Mouse (Mus musculus) kidney, embryonic 16.5 days (tissue): ENCODE results near the gene Olfr1471. TPM values are rescaled to one million over a fixed set of nuclear protein-coding genes. Genes with fewer than 3 reads are reported as not detected.
"Not testable (repeated sequence)": the region's sequence is repeated elsewhere in the genome, so short reads cannot be mapped to it uniquely, and the experiment has no call there.

Experiments used
- ATAC-seq: fragments of 200-750 bp; cut with Nextera tagmentation; 2 replicates; pipeline ENCODE4 v1.8.0; 2017; ENCODE audit warnings: moderate TSS enrichment; ENCODE audit not compliant: low FRiP score, low TSS enrichment
- H3K27ac ChIP-seq: fragments of 300-500 bp; sonication (generic); 2 replicates; pipeline ENCODE4 v1.5.1; 2014; ENCODE audit warnings: low read length
- H3K27me3 ChIP-seq: fragments of 300-500 bp; sonication (generic); 2 replicates; pipeline ENCODE4 v1.6.1; 2014; ENCODE audit warnings: low read length, control low read depth, mixed read lengths; ENCODE audit not compliant: insufficient read depth
- H3K36me3 ChIP-seq: fragments of 300-500 bp; sonication (generic); 2 replicates; pipeline ENCODE4 v1.6.1; 2014; ENCODE audit warnings: low read length, control low read depth, mixed read lengths; ENCODE audit not compliant: insufficient read depth
- H3K4me1 ChIP-seq: fragments of 300-500 bp; sonication (generic); 2 replicates; pipeline ENCODE4 v1.6.1; 2014; ENCODE audit warnings: low read length, control low read depth, mixed read lengths; ENCODE audit not compliant: insufficient read depth
- H3K4me2 ChIP-seq: fragments of 300-500 bp; sonication (generic); replicated peaks from 2 replicates; pipeline ENCODE4 v1.6.1; 2014; ENCODE audit warnings: low read depth, low read length
- H3K4me3 ChIP-seq: fragments of 300-500 bp; sonication (generic); 2 replicates; pipeline ENCODE4 v1.5.1; 2014; ENCODE audit warnings: mild to moderate bottlenecking, low read length
- H3K9ac ChIP-seq: fragments of 300-500 bp; sonication (generic); replicated peaks from 2 replicates; pipeline ENCODE4 v1.6.1; 2014; ENCODE audit warnings: low read length
- H3K9me3 ChIP-seq: fragments of 300-500 bp; sonication (generic); 2 replicates; pipeline ENCODE4 v1.6.1; 2016; ENCODE audit warnings: low read length, control low read depth
- WGBS: fragments of 180-500 bp; shearing (Covaris S2); extraction: QIAGEN DNeasy Blood & Tissue Kit; methylation state at CpG from one replicate; pipeline ENCODE4 v1.1.7; 2014; 5-methylcytosine and 5-hydroxymethylcytosine counted together
- polyA plus RNA-seq: library from polyadenylated mRNA; unstranded; fragments of >200 nt; fragmentation: Nextera tagmentation; extraction: Ambion mirVana; gene quantifications from 2 replicates; pipeline ENCODE4 v1.2.1, GENCODE M21; 2015

Gene Olfr1471
- not detected in 2 replicates for polyA plus RNA-seq

DNA sequence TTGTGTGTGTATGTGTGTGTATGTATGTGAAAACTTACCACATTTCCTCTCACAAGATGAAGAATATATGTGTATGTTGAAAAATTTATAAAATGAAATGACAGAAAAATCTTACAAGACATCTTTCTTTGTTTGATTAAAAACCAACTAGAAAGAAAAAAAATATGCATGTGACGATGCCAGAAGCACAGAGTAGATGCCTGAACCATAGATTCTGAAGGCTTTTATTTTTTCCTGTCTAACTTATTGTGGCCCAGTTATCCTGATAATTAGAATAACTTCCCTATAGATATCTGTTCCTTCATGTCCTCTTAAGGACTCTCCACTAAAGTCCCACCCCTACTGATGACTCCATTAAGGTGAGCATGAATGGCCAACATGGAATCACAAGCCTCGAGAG is at the start of gene Olfr1471:
Gene Olfr1471 (plus strand): TSS at position 301 of the 400 bp plus-strand sequence.
- WGBS, result 69% methylated on average over 2 of the region's 2 CpGs
- H3K4me2 ChIP-seq, H3K4me3 ChIP-seq, H3K4me1 ChIP-seq, H3K9ac ChIP-seq, H3K27ac ChIP-seq, H3K36me3 ChIP-seq, ATAC-seq, H3K9me3 ChIP-seq, H3K27me3 ChIP-seq: not testable (repeated sequence)

- H3K27me3 ChIP-seq, result no peaks in the 10 kb centered on the region
- ATAC-seq, result no peak
Observed at GRCm38 (mm10) chr19:13407549-13407948, 35.7 kb upstream of the Olfr1471 start, which contains the start of gene Olfr1469. Olfr1469 (plus strand) TSS chr19:13407849.

DNA sequence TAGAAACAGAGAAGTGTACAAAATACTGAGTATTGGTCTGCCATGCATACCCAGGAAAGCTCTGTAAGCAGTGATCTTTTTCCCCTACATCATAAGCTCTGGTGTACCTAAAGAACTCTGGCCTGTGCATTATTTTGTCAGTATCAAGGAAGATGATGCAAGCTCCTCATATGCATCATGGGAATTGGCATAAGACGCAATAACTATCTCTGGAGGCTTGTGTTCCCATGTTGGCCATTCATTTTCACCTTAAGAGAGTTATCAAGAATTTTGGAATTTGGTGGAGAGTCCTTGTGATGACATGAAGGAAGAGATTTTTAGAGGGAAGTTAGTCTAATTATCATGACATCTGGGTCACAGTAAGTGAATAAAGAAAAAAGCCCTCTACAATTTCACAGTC is 12.8 kb downstream of the Olfr1471 start, which contains the start of gene Olfr1472:
Gene Olfr1472 (minus strand): TSS at position 101 of the 400 bp plus-strand sequence.
- whole genome bisulfite sequencing, result 72% methylated on average over 1 of the region's 1 CpGs
- H3K27ac ChIP-seq, result no peak within 1 kb of the TSS
- H3K4me3 ChIP-seq, result no peak within 1 kb of the TSS
- no peaks in the 10 kb centered on the region for H3K27me3 ChIP-seq
- H3K4me1 ChIP-seq, result no peaks in the 10 kb centered on the region
- no peak within 1 kb of the TSS for H3K9ac ChIP-seq
- H3K9me3 ChIP-seq, result peaks cover 8% of the 10 kb centered on the region; the same call in 1 of the 2 replicates
- ATAC-seq, result no peak
- no peaks in the 10 kb centered on the region for H3K36me3 ChIP-seq
- no peak within 1 kb of the TSS for H3K4me2 ChIP-seq

More at GRCm38 (mm10) chr19:13407549-13407948, 35.7 kb upstream of the Olfr1471 start, which contains the start of gene Olfr1469:
- WGBS, result 66% methylated on average over 2 of the region's 2 CpGs
- H3K4me1 ChIP-seq, result no peaks in the 10 kb centered on the region
- H3K36me3 ChIP-seq, result no peaks in the 10 kb centered on the region
- H3K27ac ChIP-seq, result no peak within 1 kb of the TSS
- no peak within 1 kb of the TSS for H3K4me3 ChIP-seq
- no peak within 1 kb of the TSS for H3K4me2 ChIP-seq
- no peaks in the 10 kb centered on the region; the same call in 1 of the 2 replicates for H3K9me3 ChIP-seq
- no peak within 1 kb of the TSS for H3K9ac ChIP-seq

- 82% methylated on average over 4 of the region's 4 CpGs for WGBS
- H3K27ac ChIP-seq, H3K4me1 ChIP-seq, H3K4me3 ChIP-seq, H3K9ac ChIP-seq, H3K4me2 ChIP-seq, H3K27me3 ChIP-seq, H3K9me3 ChIP-seq, ATAC-seq, H3K36me3 ChIP-seq: not testable (repeated sequence)
Observed at GRCm38 (mm10) chr19:13469265-13469664, 26.1 kb downstream of the Olfr1471 start, which contains the start of gene Olfr1474. Olfr1474 (plus strand) TSS chr19:13469565.

GRCm38 (mm10) chr19:13480096-13480495 is 36.9 kb downstream of the Olfr1471 start, which contains the start of gene Olfr1475:
Olfr1475 (minus strand) TSS chr19:13480196.
- no peak for ATAC-seq

GRCm38 (mm10) chr19:13500246-13500645 is 57.0 kb downstream of the Olfr1471 start, which contains the start of gene Olfr1477:
Olfr1477 (plus strand) TSS chr19:13500546.
- H3K36me3 ChIP-seq, result no peaks in the 10 kb centered on the region
- H3K9me3 ChIP-seq, result no peaks in the 10 kb centered on the region
- 69% methylated on average over 3 of the region's 3 CpGs for WGBS
- no peak within 1 kb of the TSS for H3K9ac ChIP-seq
- ATAC-seq, result no peak
- H3K27ac ChIP-seq, result no peak within 1 kb of the TSS
- H3K4me1 ChIP-seq, result no peaks in the 10 kb centered on the region
- no peaks in the 10 kb centered on the region for H3K27me3 ChIP-seq
- no peak within 1 kb of the TSS for H3K4me2 ChIP-seq
- no peak within 1 kb of the TSS for H3K4me3 ChIP-seq

More at GRCm38 (mm10) chr19:13480096-13480495, 36.9 kb downstream of the Olfr1471 start, which contains the start of gene Olfr1475:
- Histone ChIP-seq H3K4me3 (no peak within 1 kb of the TSS), H3K4me2 (no peak within 1 kb of the TSS), H3K9me3 (no peaks in the 10 kb centered on the region), H3K27me3 (no peaks in the 10 kb centered on the region), H3K9ac (no peak within 1 kb of the TSS), H3K36me3 (no peaks in the 10 kb centered on the region), H3K4me1 (no peaks in the 10 kb centered on the region), H3K27ac (no peak within 1 kb of the TSS)

Other genes with a start within 250 kb of the Olfr1471 start
- not detected in 2 replicates for gene Olfr1463, start 212.1 kb upstream of the Olfr1471 start, polyA plus RNA-seq
- not detected in 2 replicates for gene Olfr1465, start 127.9 kb upstream of the Olfr1471 start, polyA plus RNA-seq
- not detected in 2 replicates for gene Olfr1466, start 104.5 kb upstream of the Olfr1471 start, polyA plus RNA-seq
- gene Olfr1467, start 81.2 kb upstream of the Olfr1471 start, polyA plus RNA-seq, result not detected in 2 replicates
- gene Olfr1469, start 35.6 kb upstream of the Olfr1471 start, polyA plus RNA-seq, result not detected in 2 replicates
- gene Olfr1472, start 12.7 kb downstream of the Olfr1471 start, polyA plus RNA-seq, result not detected in 2 replicates
- not detected in 2 replicates for gene Olfr1474, start 26.2 kb downstream of the Olfr1471 start, polyA plus RNA-seq
- not detected in 2 replicates for gene Olfr1475, start 36.8 kb downstream of the Olfr1471 start, polyA plus RNA-seq
- not detected in 2 replicates for gene Olfr1477, start 57.1 kb downstream of the Olfr1471 start, polyA plus RNA-seq
- gene Olfr1480, start 84.5 kb downstream of the Olfr1471 start, polyA plus RNA-seq, result not detected in 2 replicates
- not detected in 2 replicates for gene Olfr1484, start 140.1 kb downstream of the Olfr1471 start, polyA plus RNA-seq
- not detected in 2 replicates for gene Olfr1487, start 174.0 kb downstream of the Olfr1471 start, polyA plus RNA-seq
- not detected in 2 replicates for gene Olfr1489, start 188.2 kb downstream of the Olfr1471 start, polyA plus RNA-seq
- not detected in 2 replicates for gene Olfr1490, start 207.7 kb downstream of the Olfr1471 start, polyA plus RNA-seq